Mouse (Mus musculus) neutrophil, adult 59 days (primary cell): ENCODE data around the gene Lzts2. TPM values are rescaled to one million over a fixed set of nuclear protein-coding genes. Genes with fewer than 3 reads are reported as not detected.

Experiments used
- total RNA-seq, 2 experiments: library from RNA; stranded (reverse); gene quantifications; 1 replicate in 1 of 2; 2 replicates in 1 of 2; pipeline ENCODE4 v1.2.4; 2023

Gene Lzts2
- 1 to 10 TPM in 1 of 2 experiments, under 1 TPM in 1; 0.64 to 2.4 TPM for total RNA-seq

DNA sequence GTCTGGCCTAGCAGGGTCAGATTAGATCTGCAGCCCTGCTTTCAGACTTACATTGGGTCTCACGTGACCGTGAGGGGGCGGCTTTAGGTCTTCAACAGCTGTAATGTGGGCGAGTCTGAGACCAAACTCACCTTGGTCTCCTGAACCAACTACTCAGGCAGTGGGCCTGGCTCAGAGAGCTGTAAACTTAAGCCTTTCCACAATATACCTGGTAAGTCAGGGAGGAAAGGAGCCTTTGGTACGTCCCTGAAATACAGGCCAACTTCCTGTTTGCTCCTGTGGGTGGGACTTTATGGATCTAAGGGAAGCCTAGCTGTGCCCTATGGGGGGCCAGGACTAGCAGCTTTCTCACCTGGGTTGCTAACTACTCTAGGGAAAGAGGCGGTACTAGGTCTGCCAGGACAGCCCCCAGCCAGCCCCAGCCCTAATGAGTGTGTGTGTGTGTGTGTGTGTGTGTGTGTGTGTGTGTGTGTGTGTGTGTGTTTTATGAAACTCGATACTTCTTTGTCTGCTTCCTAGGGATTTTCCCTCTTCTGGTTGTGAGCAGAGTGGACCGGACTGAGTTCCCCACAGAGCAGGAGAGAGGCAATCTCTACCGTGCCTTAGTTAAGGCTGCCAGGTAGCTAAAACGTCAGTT is at the start of gene Lzts2:
Lzts2 (plus strand) TSS at position 80 of the 637 bp plus-strand sequence.

DNA sequence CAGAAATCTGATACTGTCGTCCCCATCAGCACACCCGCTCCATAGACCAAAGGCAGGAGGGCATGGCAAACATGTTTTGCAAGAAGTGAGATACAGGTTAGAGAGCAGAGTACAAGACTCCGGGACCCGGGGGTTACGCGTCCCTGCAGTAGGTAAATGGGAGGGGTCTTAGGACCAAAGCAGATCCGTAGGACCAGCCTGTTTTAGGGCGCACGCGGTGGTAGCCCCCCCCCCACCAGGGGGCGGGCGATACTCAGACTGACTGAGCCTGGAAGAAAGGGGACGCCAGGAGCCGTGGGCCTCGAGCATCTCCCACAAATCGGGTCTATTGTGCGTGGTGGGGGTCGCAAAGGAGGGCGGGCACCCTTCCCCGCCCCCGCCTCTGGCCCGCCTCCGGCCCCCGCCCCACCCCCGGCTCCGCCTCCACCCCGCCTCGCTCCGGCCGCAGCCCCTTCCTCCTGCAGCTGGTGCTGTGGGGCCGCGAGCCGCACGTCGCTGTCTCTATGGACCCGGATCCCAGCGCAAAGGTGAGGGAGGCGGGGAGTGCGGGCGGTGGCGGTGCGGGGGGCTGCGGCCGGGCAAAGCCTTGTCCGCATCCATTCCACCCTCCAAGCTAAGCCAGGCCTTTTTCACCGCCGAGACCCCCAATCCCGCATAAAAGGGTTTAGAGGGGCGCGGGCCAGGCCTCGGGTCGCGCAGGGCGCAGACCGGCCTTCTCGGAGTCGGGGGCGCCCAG is 25.2 kb upstream of the Lzts2 start, which contains the start of gene Sema4g:
Sema4g (plus strand) TSS at position 271 of the 736 bp plus-strand sequence.

DNA sequence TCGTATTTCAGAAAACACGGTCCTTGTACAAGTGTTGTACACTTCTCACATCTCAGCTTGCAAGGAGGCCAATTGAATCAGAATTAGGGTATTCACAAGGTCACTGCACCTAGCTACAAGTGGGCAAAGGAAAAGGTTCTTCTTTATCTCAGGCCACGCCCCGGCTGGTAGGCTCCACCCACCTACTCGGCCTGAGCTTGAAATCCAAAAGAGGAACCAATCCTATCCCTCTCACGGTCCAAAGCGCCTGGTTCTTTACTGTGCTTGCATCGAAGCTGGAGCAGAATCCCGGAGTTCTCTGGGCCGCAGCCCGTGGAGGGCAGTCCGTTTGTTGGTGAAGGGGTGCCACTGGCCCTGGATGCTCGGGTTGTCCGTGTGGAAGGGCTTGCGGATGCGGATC is 8.8 kb upstream of the Lzts2 start, which contains the start of gene Twnk:
Twnk (plus strand) TSS at position 220 of the 400 bp plus-strand sequence.

DNA sequence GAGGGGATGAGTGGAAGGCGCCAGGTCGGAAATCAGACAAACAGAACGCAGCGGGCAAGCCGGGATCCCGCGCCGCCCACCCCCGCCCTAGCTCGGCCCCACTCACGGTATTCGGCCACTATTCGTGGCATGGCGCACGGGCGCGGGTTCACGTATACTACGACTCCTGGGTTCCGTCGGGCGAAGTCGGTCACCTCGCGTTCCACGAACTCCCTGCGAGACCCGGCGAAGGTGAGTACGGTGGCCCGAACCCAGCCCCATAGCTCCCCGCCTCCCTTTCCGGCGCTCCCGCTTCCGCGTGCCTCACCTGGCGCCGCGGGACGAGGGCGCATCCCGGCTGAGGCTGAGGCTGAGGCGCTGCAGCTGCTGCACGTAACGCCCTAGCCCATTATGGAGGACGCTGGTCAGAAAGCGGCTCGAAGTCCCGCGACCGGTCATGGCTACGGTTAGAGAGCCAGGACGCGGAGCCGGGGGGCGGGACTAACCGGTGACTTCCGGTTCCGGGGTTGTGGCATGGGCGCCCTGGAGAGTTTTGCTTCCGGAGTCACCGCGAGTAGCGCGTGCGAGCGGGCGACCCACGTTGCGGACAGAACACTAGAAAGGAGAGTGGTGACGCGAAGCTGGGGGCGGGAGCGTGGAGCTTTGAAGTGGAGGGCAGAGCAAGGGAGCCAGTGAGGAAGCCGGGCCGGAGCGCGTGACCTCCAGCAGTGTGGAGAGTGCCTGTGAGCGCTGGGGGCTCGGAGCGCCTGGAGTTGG is 8.1 kb upstream of the Lzts2 start, which contains the start of gene Mrpl43:
Mrpl43 (minus strand) TSS at position 486 of the 756 bp plus-strand sequence.

DNA sequence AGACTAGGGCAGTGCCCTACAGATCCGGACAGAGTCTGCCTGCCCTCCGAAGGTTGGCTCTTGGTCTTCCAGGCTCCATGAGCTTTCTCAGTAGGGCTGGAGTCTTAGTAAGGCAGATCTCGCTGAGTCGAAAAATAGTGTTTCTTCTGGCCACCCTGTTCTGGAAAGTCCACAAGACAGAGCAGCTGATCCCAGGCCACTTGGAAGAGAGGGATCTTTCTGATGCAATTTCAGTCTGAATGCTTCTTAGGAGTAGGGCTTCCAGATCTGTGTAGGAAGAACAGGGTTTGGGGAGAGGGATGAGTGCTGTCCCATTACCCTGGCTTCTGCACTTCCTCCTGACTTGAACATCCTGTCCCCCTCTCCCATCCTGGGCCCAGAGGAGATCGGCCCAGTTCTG is 31.4 kb downstream of the Lzts2 start, which contains the start of gene Pdzd7:
Pdzd7 (minus strand) TSS at position 67 of the 400 bp plus-strand sequence.

DNA sequence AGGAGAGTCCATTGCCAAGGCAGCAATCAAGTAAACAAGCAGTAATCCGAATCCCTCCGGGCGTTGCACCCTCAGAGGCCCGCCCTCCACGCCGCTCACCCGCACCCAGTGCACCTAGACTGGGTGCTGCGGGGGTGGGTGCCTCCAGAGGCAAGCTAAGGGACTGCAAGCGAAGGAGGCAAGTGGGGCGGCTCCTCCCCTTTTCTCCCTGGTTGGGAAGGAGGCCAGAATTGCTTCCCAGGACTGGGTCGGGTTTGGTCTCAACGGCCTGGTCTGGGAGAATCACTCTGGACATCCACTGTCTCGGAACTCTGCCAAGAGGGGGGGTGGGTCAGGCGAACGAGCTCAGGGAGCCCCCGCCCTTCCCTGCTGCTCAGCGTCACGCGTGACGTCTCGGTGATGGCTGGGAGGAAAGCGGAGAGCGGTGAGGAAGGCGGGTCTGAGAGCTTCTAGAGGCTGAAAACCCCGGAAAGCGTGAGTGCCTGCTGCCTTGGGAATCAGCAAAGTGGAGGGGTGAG is 33.3 kb downstream of the Lzts2 start, which contains the start of gene Sfxn3:
Sfxn3 (plus strand) TSS at position 87 of the 518 bp plus-strand sequence.

DNA sequence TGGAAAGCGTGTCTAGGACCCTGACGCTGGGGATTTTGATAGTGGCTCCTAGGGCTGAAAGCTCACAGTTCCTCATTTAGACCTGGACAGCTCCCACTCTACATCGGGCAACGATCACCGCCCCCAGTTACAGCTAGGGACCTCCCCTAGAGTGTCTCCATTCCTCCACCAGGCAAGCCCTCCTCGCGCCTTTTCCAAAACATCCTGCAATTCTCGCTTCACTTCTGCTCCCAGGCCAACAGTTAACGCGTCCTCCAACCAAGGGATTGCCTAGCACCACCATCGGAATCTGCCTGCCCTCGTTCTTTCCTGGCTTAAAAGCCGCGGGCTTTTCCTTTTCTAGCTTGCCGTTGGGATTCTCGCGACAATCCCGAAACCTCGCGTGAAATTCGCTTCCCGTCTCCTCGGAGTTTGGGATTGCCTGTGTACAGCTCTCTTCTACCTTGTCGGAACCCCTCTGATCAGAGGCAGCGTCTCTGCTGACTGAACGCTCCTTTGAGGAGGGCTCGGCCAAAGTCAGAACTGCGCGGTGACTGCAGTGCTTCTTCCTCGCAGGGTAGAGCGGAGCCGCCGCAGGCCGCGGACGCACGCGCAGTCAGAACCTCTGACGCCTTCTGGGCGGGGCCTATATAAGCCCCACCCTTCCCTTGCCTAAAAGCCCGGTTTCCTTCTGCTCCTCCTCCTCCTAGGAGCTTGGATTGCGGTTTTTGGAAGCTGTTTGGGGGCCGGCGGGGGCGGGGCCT is 60.5 kb downstream of the Lzts2 start, which contains the start of gene Kazald1:
Kazald1 (plus strand) TSS at position 662 of the 743 bp plus-strand sequence.

Other genes starting within 250 kb of the Lzts2 start
- gene Slf2, start 83.3 kb upstream of the Lzts2 start, total RNA-seq, result 10 to 100 TPM; 22.9 to 27.7 TPM
- gene Sema4g, start 25.3 kb upstream of the Lzts2 start, total RNA-seq, result under 1 TPM; 0.24 to 0.33 TPM
- gene Twnk, start 8.8 kb upstream of the Lzts2 start, total RNA-seq, result 1 to 10 TPM; 5.8 TPM
- gene Mrpl43, start 8.0 kb upstream of the Lzts2 start, total RNA-seq, result 10 to 100 TPM; 29.8 TPM
- gene Pdzd7, start 31.3 kb downstream of the Lzts2 start, total RNA-seq, result under 1 TPM in 1 of 2 experiments, not detected in 1; 0.13 TPM
- gene Sfxn3, start 33.1 kb downstream of the Lzts2 start, total RNA-seq, result 10 to 100 TPM; 14.1 to 20.0 TPM
- gene Kazald1, start 60.8 kb downstream of the Lzts2 start, total RNA-seq, result under 1 TPM; 0.24 to 0.60 TPM
- not detected for gene Tlx1, start 136.3 kb downstream of the Lzts2 start, total RNA-seq
- gene Lbx1, start 221.4 kb downstream of the Lzts2 start, total RNA-seq, result not detected